Mouse (Mus musculus) left cerebral cortex, adult 11 months (tissue): ENCODE data around the gene Vmn1r74.
"Not testable (repeated sequence)": the region's sequence is repeated elsewhere in the genome, so short reads cannot be mapped to it uniquely, and the experiment has no call there.

ENCODE experiments used
- DNase-seq: peaks from one replicate; pipeline ENCODE4 v3.0.0; 2022; ENCODE audit warnings: low spot score

Gene Vmn1r74

DNA sequence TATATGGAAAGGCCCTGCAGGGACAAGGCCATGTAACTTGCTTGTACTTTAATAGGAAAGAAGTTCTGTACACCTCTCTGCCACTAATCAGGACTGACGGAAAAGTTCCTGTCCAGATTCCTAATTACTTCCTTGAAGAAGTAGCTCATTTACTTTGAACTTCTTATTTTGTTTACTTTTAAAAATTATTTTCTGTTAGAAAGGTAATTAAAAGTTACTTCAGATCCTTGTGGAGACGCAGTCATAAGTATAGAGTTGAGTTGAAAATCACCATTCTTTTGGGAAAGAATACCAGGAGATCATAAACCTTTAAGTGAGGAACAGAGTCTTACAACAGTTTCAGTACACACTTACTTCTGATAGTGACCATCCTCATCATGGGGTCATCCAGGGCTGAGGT, at the start of gene Vmn1r74:
TSS of gene Vmn1r74 (plus strand) at position 301 of the 400 bp plus-strand sequence.
- no peak for DNase-seq

DNA sequence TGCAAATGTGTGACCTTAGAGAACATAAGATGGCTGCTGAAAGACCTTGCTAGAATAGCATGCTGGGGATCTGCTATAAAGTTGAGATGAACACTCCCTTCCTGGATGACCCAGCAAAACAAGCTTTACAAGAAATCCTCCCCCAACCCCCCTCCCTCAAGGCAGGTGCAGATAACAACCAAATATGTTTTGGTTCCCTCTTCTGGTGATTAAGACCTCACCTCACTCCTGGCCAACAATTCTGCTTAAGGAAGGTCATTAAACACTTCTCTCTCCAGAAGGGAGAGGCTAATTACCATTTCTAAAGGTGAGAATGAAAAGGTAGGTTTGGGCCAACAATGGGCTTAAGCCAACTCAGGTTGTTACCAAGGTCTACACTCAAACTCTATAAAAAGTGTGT, 20.0 kb upstream of the Vmn1r74 start:
- DNase-seq = no peak

DNA sequence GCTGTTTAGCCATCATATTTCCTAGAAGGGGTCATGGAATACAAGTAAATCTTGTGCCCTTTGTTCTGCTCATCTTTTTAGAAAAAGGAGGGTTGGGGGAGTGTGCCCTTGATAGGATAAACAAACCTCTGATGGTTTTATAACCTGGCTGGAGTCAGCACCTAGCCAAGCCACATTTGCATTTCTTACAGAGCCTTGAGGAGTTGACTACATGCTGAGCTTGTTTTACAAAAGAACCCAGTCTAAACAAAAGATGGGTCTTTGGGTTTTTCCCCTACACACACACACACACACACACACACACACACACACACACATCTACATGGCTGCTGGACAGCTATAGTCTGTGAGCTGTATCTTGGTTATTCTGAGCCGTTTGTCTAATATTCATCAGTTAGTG, 11.6 kb upstream of the Vmn1r74 start:
- DNase-seq = no peak

DNA sequence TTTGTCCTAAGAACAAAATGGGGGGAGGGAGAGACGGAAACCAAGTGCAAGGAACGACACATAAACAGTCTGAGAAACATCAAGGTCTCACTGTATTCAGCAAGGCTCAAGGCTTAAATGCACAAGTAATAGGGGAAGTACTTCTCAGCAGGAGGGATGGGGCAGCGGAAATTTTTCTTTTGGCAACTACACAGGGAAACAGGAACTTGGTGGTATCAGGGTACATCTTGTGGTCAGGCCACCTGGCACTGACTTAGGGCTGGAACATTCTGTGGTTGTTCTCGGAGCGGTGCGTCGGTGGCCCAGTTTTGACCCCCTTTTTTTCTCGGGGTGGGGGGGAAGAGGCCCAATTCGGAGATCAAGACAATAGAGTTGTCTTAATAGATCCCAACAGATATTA, 10.5 kb upstream of the Vmn1r74 start:
- not testable (repeated sequence) for DNase-seq

DNA sequence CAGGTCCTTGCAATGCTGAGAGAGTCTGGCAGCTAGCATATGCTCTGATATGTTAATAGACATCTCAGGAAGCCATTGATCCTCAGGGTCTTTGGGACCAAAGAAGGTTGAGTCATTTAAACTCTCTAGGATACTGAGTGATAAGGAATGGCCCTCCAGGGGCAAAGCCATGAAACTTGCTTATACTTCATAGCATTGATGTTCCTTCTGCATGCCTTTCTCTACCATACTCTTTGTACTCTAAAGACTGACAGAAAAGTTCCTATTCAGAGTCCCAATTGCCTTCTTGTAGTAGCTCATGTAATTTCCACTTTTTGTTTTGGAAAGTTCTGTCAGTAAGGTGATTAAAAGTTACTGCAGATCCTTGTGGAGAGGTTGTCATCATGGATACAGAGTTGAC, 40.5 kb downstream of the Vmn1r74 start, which contains the start of gene Vmn1r75:
TSS of gene Vmn1r75 (plus strand) at position 301 of the 400 bp plus-strand sequence.
- no peak for DNase-seq
